Mouse (Mus musculus) embryonic fibroblast, embryonic 13.5 days (primary cell): Measurements from ENCODE around the gene Dnajb6.
"Not testable (repeated sequence)": the region's sequence is repeated elsewhere in the genome, so short reads cannot be mapped to it uniquely, and the experiment has no call there.

Experiments
- CTCF ChIP-seq: IDR thresholded peaks from 2 replicates; pipeline ENCODE4 v1.5.1; 2011; ENCODE audit warnings: mild to moderate bottlenecking, control low read depth, low read length, moderate library complexity, borderline replicate concordance; ENCODE audit not compliant: insufficient read depth
- POLR2A ChIP-seq: IDR thresholded peaks from 2 replicates; pipeline ENCODE4 v1.6.1; 2011; ENCODE audit warnings: low read depth, mild to moderate bottlenecking, control low read depth, low read length, moderate library complexity

DNA sequence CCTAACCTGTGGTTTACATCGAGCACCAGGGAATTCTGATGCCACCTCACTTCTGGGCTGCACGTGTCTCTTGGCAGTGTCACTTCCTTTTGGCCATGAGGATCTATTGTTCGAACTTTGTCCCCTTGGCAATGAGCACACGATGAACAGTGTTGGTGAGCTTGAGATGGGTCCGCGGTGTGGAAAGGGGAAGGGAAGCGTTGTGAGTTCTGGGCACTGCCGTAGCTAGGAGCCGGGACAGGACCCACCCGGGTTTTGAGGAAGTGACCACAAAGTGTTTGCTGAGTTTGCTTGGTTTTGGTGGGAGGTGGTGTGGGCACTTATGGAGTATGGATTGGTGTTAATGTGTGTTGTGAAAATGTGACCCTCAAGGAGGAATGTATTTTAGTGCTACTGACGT is 50.5 kb downstream of the Dnajb6 start:
- TF ChIP-seq POLR2A, CTCF: not testable (repeated sequence)
